Mouse (Mus musculus) limb, embryonic 14.5 days (tissue): ENCODE results near the gene Mturn. TPM values are rescaled to one million over a fixed set of nuclear protein-coding genes. Genes with fewer than 3 reads are reported as not detected.

ENCODE experiments used
- ATAC-seq: fragments of 200-750 bp; cut with Nextera tagmentation; 2 replicates; pipeline ENCODE4 v1.8.0; 2017; ENCODE audit warnings: low read depth, moderate number of reproducible peaks, moderate TSS enrichment; ENCODE audit not compliant: low FRiP score
- DNase-seq: peaks from one replicate; pipeline ENCODE4 v3.0.0-alpha.2; 2015; ENCODE audit warnings: low spot score
- H3K27ac ChIP-seq: fragments of 300-500 bp; sonication (generic); replicated peaks from 2 replicates; pipeline ENCODE4 v1.5.1; 2014; ENCODE audit warnings: low read depth, mild to moderate bottlenecking, low read length, moderate library complexity, mixed read lengths
- H3K27me3 ChIP-seq: fragments of 300-500 bp; sonication (generic); 2 replicates; pipeline ENCODE4 v1.6.1; 2014; ENCODE audit warnings: low read length, mixed read lengths; ENCODE audit not compliant: control insufficient read depth, insufficient read depth
- H3K36me3 ChIP-seq: fragments of 300-500 bp; sonication (generic); 2 replicates; pipeline ENCODE4 v1.6.1; 2014; ENCODE audit warnings: mild to moderate bottlenecking, low read length, moderate library complexity, mixed read lengths; ENCODE audit not compliant: control insufficient read depth, insufficient read depth
- H3K4me1 ChIP-seq: fragments of 300-500 bp; sonication (generic); 2 replicates; pipeline ENCODE4 v1.6.1; 2014; ENCODE audit warnings: antibody characterized with exemption, low read length, mixed read lengths; ENCODE audit not compliant: control insufficient read depth, insufficient read depth
- H3K4me2 ChIP-seq: fragments of 300-500 bp; sonication (generic); replicated peaks from 2 replicates; pipeline ENCODE4 v1.6.1; 2014; ENCODE audit warnings: low read depth, mild to moderate bottlenecking, low read length, moderate library complexity; ENCODE audit not compliant: severe bottlenecking
- H3K4me3 ChIP-seq: fragments of 300-500 bp; sonication (generic); replicated peaks from 2 replicates; pipeline ENCODE4 v1.5.1; 2014; ENCODE audit warnings: low read length
- H3K9ac ChIP-seq: fragments of 300-500 bp; sonication (generic); 2 replicates; pipeline ENCODE4 v1.6.1; 2014; ENCODE audit warnings: mild to moderate bottlenecking, low read depth, low read length, moderate library complexity; ENCODE audit not compliant: severe bottlenecking
- H3K9me3 ChIP-seq: fragments of 300-500 bp; sonication (generic); 2 replicates; pipeline ENCODE4 v1.6.1; 2016; ENCODE audit warnings: low read length; ENCODE audit not compliant: control insufficient read depth
- POLR2A ChIP-seq: fragments of 200-500 bp; IDR thresholded peaks from 2 replicates; pipeline ENCODE4 v1.8.0; 2012; ENCODE audit warnings: inconsistent platforms, mild to moderate bottlenecking, moderate library complexity, borderline replicate concordance; ENCODE audit not compliant: insufficient read depth, insufficient read length; ENCODE audit errors: extremely low read depth
- WGBS: fragments of 180-500 bp; shearing (Covaris S2); extraction: QIAGEN DNeasy Blood & Tissue Kit; methylation state at CpG from one replicate; pipeline ENCODE4 v1.1.7; 2014; 5-methylcytosine and 5-hydroxymethylcytosine counted together
- polyA plus RNA-seq, 2 experiments: library from polyadenylated mRNA; depleted of rRNA in 1 of 2; stranded (reverse) in 1 of 2; unstranded in 1 of 2; fragments of >200 nt; fragmentation: Nextera tagmentation in 1 of 2; extraction: Ambion mirVana in 1 of 2; gene quantifications; 2 replicates each; pipeline versions ENCODE4 v1.2.1 to v1.2.3; 2012 to 2014

Mturn gene
- polyA plus RNA-seq, 2 experiments, result 9.3 to 13.0 TPM

DNA sequence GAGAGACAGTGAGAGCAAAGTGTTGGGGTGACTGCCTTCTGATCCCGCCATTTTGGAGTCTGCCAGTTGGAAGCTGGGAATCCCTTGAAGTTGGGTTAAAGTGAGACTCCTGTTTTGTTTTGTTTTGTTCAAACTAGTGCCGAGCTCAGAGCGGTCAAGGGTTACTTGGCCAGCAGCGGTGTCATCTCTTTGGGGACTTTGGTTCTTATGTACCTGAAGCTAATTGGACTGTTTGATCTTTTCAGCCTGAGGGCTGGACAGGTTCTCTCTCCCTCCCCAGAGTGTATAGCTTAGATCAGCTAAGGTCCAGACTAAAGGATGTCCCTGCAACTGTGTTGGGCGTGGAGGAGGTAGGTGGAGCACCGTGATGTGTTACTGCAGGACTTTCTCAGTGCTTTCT is 44.9 kb downstream of the Mturn start:
- no peak for TF ChIP-seq POLR2A
- H3K27ac ChIP-seq, result no peak overlapping the region

DNA sequence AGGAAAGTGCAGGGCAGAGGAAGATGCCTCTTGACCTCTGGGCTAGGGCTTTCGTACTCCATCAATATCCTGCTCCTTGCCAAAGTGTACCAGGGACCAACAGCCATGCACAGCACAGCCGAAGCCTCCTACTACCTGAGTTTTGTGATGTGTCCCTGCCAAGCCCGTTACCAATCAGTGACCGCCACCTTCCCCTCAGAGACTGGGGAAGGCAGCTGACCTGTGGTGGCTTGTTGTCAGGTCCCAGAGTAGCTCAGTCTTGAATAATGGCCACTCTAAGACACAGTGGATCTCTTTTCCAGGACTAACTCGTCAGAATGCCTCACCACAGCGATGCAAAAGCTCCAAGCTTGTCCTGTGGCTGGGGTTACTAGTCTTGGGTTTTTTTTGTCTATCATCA is 45.4 kb downstream of the Mturn start:
- 87% methylated on average over 6 of the region's 6 CpGs for WGBS
- H3K27ac ChIP-seq, result no peak overlapping the region
- H3K36me3 ChIP-seq, result no peaks in the 10 kb centered on the region
- DNase-seq (no peak), ATAC-seq (no peak)
- H3K4me1 ChIP-seq, result no peaks in the 10 kb centered on the region
- TF ChIP-seq POLR2A, result no peak
- no peaks in the 10 kb centered on the region for H3K27me3 ChIP-seq
- no peak overlapping the region for H3K4me3 ChIP-seq
- H3K9me3 ChIP-seq, result no peaks in the 10 kb centered on the region
- no peak overlapping the region for H3K9ac ChIP-seq
- H3K4me2 ChIP-seq, result no peak overlapping the region

More for the DNA sequence above, 44.9 kb downstream of the Mturn start:
- WGBS, result 94% methylated on average over 6 of the region's 6 CpGs
- no peaks in the 10 kb centered on the region for H3K27me3 ChIP-seq
- H3K4me3 ChIP-seq, result no peak overlapping the region
- no peaks in the 10 kb centered on the region for H3K4me1 ChIP-seq
- H3K9ac ChIP-seq, result no peak overlapping the region
- DNase-seq, result no peak
- no peak overlapping the region for H3K4me2 ChIP-seq
- H3K36me3 ChIP-seq, result no peaks in the 10 kb centered on the region
- no peaks in the 10 kb centered on the region for H3K9me3 ChIP-seq
- ATAC-seq, result no peak

DNA sequence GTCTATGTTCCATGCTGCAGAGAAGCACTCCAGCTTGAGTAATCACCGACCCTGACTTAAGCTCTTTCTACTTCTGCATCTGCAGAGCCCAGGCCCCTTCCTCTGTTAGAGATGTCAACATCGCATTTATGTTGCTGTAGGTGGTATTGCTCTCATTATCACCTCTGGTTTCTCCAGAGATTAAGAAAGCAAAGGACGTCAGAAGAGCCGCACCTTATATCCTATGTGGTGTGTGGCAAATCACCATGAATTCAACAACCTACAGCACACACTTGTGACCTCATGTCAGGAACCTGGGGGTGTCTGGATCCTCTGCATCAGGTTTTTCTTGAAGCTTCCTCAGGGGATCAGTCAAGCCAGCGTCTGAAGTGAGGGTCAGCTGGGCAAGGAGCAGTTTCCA is 46.0 kb downstream of the Mturn start:
- WGBS, result 86% methylated on average over 5 of the region's 5 CpGs
- no peak overlapping the region for H3K27ac ChIP-seq
- TF ChIP-seq POLR2A, result no peak

DNA sequence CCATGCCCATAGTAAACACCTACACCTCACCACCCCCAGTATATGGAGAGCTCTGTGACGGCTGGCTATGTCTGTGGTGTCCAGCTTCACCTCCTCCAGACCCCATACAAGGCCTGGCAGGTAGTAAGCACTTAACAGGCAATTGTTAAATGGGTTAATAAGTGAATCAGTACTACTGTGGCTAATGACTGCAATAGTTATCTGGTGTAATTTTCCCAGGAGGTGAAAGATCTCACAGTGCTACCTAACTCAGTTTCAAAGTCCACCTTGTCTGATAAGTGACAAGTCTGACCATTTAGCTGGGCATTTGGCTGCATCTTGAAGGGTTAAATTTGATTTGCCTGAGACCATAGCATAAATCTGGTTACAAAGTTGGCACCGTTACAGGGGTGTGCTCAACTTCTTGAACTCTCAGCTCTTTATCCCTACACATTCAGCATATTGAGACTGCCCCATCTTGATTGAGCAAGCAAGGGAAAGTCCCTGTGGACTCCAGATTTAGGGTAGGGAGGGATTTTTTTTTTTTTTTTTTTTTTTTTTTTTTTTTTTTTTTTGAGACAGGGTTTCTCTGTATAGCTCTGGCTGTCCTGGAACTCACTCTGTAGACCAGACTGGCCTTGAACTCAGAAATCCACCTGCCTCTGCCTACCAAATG is 48.2 kb downstream of the Mturn start:
- Histone ChIP-seq H3K27ac (no peak overlapping the region), H3K27me3 (no peaks in the 10 kb centered on the region), H3K4me1 (no peaks in the 10 kb centered on the region), H3K4me3 (no peak overlapping the region), H3K9ac (no peak overlapping the region), H3K9me3 (no peaks in the 10 kb centered on the region), H3K36me3 (no peaks in the 10 kb centered on the region), H3K4me2 (no peak overlapping the region)
- DNase-seq (no peak), ATAC-seq (no peak)
- WGBS, result 49% methylated on average over 2 of the region's 2 CpGs
- no peak for TF ChIP-seq POLR2A

More for the DNA sequence above, 46.0 kb downstream of the Mturn start:
- no peaks in the 10 kb centered on the region for H3K9me3 ChIP-seq
- DNase-seq (no peak), ATAC-seq (no peak)
- H3K4me1 ChIP-seq, result no peaks in the 10 kb centered on the region
- no peak overlapping the region for H3K9ac ChIP-seq
- no peak overlapping the region for H3K4me3 ChIP-seq
- no peaks in the 10 kb centered on the region for H3K36me3 ChIP-seq
- no peak overlapping the region for H3K4me2 ChIP-seq
- no peaks in the 10 kb centered on the region for H3K27me3 ChIP-seq

DNA sequence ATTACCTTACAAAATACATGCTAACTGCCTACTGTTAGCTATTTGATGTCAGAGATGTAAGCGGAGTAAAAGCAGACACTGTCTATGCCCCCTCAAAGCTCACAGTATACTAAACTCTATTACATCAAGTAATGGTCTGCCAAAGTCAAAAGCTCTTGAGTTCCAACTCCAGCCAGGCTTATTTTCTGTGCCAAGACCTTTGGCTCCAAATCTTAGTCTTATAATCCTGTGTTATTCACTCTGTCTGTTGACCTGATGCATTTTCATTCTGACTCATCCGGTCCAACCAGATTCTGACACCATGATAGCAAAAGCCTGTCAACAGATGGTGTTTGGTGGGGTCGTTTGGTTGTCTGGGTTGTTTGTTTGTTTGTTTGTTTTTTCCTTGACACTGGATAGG is 50.3 kb downstream of the Mturn start:
- H3K36me3 ChIP-seq, result no peaks in the 10 kb centered on the region
- DNase-seq (no peak), ATAC-seq (no peak)
- TF ChIP-seq POLR2A, result no peak
- no peaks in the 10 kb centered on the region for H3K27me3 ChIP-seq
- no peak overlapping the region for H3K4me2 ChIP-seq
- H3K9me3 ChIP-seq, result no peaks in the 10 kb centered on the region
- no peaks in the 10 kb centered on the region for H3K4me1 ChIP-seq
- no peak overlapping the region for H3K27ac ChIP-seq
- H3K4me3 ChIP-seq, result no peak overlapping the region
- no peak overlapping the region for H3K9ac ChIP-seq
- 79% methylated on average over 3 of the region's 3 CpGs for WGBS
